Mouse (Mus musculus): ENCODE results near the gene Nlgn2.

DNA sequence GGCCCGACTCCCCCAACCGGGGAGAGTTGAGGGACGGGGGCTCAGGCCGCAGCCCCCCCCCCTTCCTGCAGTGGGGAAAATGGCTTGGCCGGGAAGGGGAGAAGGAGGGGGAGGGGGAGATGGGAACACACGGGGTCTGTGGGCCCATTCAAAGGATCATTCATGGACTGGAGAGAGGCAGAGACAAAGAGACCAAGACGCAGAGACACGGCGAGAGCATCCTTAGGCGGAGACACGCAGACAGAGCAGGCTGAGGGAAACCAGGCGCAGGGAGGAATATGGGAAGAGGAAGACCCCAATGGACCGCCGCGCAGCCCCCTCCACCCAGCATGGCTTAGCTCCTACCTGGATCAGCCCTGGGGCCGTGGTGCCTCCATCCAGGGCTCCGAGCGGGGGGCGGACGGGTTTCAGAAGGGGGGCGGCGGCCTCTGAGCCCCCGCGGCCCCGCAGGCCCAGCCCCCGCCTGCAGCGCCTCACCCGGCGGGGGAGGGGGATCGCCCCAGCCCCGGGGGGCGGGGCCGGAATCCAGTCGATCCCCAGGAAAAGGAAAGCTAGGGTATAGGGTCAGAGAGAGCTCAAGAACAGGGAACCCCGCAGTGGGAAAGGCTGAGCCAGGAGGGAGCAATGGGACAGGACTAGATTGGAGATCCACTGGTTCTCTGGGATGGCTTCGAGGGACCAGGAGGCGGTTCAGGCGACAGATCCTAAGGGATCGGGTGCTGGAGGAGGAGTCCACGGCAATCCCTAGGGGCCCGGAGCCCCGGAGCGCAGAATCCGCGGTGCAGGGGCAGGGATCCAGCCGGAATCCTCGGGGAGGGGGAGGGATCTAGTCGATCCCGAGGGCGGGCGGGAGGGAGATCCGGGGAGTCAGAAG lies 644 bp downstream of the Nlgn2 start:
- TF ChIP-seq CTCF (IDR thresholded peaks at IDR 0.05; ENCODE audit: control insufficient read depth, insufficient read depth, insufficient replicate concordance, low read depth, low read length) (no peak), POLR2A (IDR thresholded peaks at IDR 0.05; ENCODE audit: control insufficient read depth, low read depth, low read length) (no peak)
